Mouse (Mus musculus): ENCODE results near the gene Tbcel. TPM values are rescaled to one million over a fixed set of nuclear protein-coding genes. Genes with fewer than 3 reads are reported as not detected.

Gene Tbcel
- polyA plus RNA-seq, 1 experiment from 2014 or later: 4.7 TPM

- Histone ChIP-seq H3K36me3 (ENCODE audit: insufficient read depth, low read length) (no peaks in the 10 kb centered on the region), H3K4me2 (replicated peaks; ENCODE audit: low read depth, low read length) (no peak overlapping the region), H3K4me1 (ENCODE audit: insufficient read depth, low read length) (peaks cover 41% of the 10 kb centered on the region), H3K27me3 (ENCODE audit: insufficient read depth, low read length) (no peaks in the 10 kb centered on the region), H3K27ac (ENCODE audit: low read length) (no peak overlapping the region), H3K9me3 (ENCODE audit: low read length) (no peaks in the 10 kb centered on the region), H3K9ac (replicated peaks; ENCODE audit: low read length) (no peak overlapping the region), H3K4me3 (ENCODE audit: low read length) (no peak overlapping the region)
- 58% methylated on average over 9 of the region's 9 CpGs for WGBS
- ATAC-seq (ENCODE audit: low FRiP score, low TSS enrichment): no peak
These were observed 48.7 kb downstream of the Tbcel start for GRCm38 (mm10) chr9:42458741-42459515.

- no peak for ATAC-seq (ENCODE audit: low FRiP score, low TSS enrichment)
- Histone ChIP-seq H3K9me3 (ENCODE audit: low read length) (no peaks in the 10 kb centered on the region), H3K4me2 (replicated peaks; ENCODE audit: low read depth, low read length) (no peak overlapping the region), H3K4me3 (ENCODE audit: low read length) (no peak overlapping the region), H3K9ac (replicated peaks; ENCODE audit: low read length) (no peak overlapping the region), H3K27me3 (ENCODE audit: insufficient read depth, low read length) (no peaks in the 10 kb centered on the region), H3K4me1 (ENCODE audit: insufficient read depth, low read length) (peaks cover 33% of the 10 kb centered on the region), H3K27ac (ENCODE audit: low read length) (no peak overlapping the region), H3K36me3 (ENCODE audit: insufficient read depth, low read length) (no peaks in the 10 kb centered on the region)
- 91% methylated on average over 8 of the region's 8 CpGs for WGBS
These were observed 50.1 kb downstream of the Tbcel start for GRCm38 (mm10) chr9:42457501-42457900.

GRCm38 (mm10) chr9:42454364-42454763, 53.2 kb downstream of the Tbcel start:
- Histone ChIP-seq H3K27me3 (ENCODE audit: insufficient read depth, low read length) (no peaks in the 10 kb centered on the region), H3K4me3 (ENCODE audit: low read length) (no peak overlapping the region), H3K4me1 (ENCODE audit: insufficient read depth, low read length) (0 out of 2 replicates have a peak, but pooled peaks cover 6% of the 10 kb centered on the region), H3K9me3 (ENCODE audit: low read length) (no peaks in the 10 kb centered on the region), H3K4me2 (replicated peaks; ENCODE audit: low read depth, low read length) (no peak overlapping the region), H3K36me3 (ENCODE audit: insufficient read depth, low read length) (peaks cover 15% of the 10 kb centered on the region), H3K27ac (ENCODE audit: low read length) (no peak overlapping the region), H3K9ac (replicated peaks; ENCODE audit: low read length) (no peak overlapping the region)
- WGBS: 86% methylated on average over 8 of the region's 8 CpGs
- ATAC-seq (ENCODE audit: low FRiP score, low TSS enrichment): no peak

GRCm38 (mm10) chr9:42449043-42449442, 58.6 kb downstream of the Tbcel start:
- 93% methylated on average over 6 of the region's 6 CpGs for WGBS
- H3K9me3 ChIP-seq (ENCODE audit: low read length): no peaks in the 10 kb centered on the region
- H3K4me2 ChIP-seq (replicated peaks; ENCODE audit: low read depth, low read length): no peak overlapping the region
- no peak for ATAC-seq (ENCODE audit: low FRiP score, low TSS enrichment)
- H3K27ac ChIP-seq (ENCODE audit: low read length): no peak overlapping the region
- peaks cover 47% of the 10 kb centered on the region for H3K36me3 ChIP-seq (ENCODE audit: insufficient read depth, low read length)
- H3K4me1 ChIP-seq (ENCODE audit: insufficient read depth, low read length): no peaks in the 10 kb centered on the region
- no peak overlapping the region for H3K9ac ChIP-seq (replicated peaks; ENCODE audit: low read length)
- no peak overlapping the region for H3K4me3 ChIP-seq (ENCODE audit: low read length)
- H3K27me3 ChIP-seq (ENCODE audit: insufficient read depth, low read length): no peaks in the 10 kb centered on the region

- Histone ChIP-seq H3K36me3 (ENCODE audit: insufficient read depth, low read length) (peaks cover 47% of the 10 kb centered on the region), H3K9me3 (ENCODE audit: low read length) (no peaks in the 10 kb centered on the region), H3K4me3 (ENCODE audit: low read length) (no peak overlapping the region), H3K4me2 (replicated peaks; ENCODE audit: low read depth, low read length) (no peak overlapping the region), H3K9ac (replicated peaks; ENCODE audit: low read length) (no peak overlapping the region), H3K27ac (ENCODE audit: low read length) (no peak overlapping the region), H3K4me1 (ENCODE audit: insufficient read depth, low read length) (no peaks in the 10 kb centered on the region), H3K27me3 (ENCODE audit: insufficient read depth, low read length) (no peaks in the 10 kb centered on the region)
- WGBS: 84% methylated on average over 8 of the region's 8 CpGs
- no peak for ATAC-seq (ENCODE audit: low FRiP score, low TSS enrichment)
These were observed 65.5 kb downstream of the Tbcel start for GRCm38 (mm10) chr9:42442100-42442499.

- WGBS: 97% methylated on average over 2 of the region's 2 CpGs
- H3K9me3 ChIP-seq (ENCODE audit: low read length): no peaks in the 10 kb centered on the region
- no peak overlapping the region for H3K4me3 ChIP-seq (ENCODE audit: low read length)
- H3K9ac ChIP-seq (replicated peaks; ENCODE audit: low read length): no peak overlapping the region
- no peak overlapping the region for H3K4me2 ChIP-seq (replicated peaks; ENCODE audit: low read depth, low read length)
- no peaks in the 10 kb centered on the region for H3K27me3 ChIP-seq (ENCODE audit: insufficient read depth, low read length)
- H3K36me3 ChIP-seq (ENCODE audit: insufficient read depth, low read length): peaks cover 54% of the 10 kb centered on the region
- no peak overlapping the region for H3K27ac ChIP-seq (ENCODE audit: low read length)
- no peaks in the 10 kb centered on the region for H3K4me1 ChIP-seq (ENCODE audit: insufficient read depth, low read length)
- ATAC-seq (ENCODE audit: low FRiP score, low TSS enrichment): no peak
These were observed 66.4 kb downstream of the Tbcel start for GRCm38 (mm10) chr9:42441234-42441633.

- H3K4me2 ChIP-seq (replicated peaks; ENCODE audit: low read depth, low read length): no peak overlapping the region
- no peak overlapping the region for H3K4me3 ChIP-seq (ENCODE audit: low read length)
- H3K4me1 ChIP-seq (ENCODE audit: insufficient read depth, low read length): no peaks in the 10 kb centered on the region
- 67% methylated on average over 4 of the region's 4 CpGs for WGBS
- no peak overlapping the region for H3K27ac ChIP-seq (ENCODE audit: low read length)
- no peak overlapping the region for H3K9ac ChIP-seq (replicated peaks; ENCODE audit: low read length)
- ATAC-seq (ENCODE audit: low FRiP score, low TSS enrichment): no peak
- peaks cover 50% of the 10 kb centered on the region for H3K36me3 ChIP-seq (ENCODE audit: insufficient read depth, low read length)
- no peaks in the 10 kb centered on the region for H3K27me3 ChIP-seq (ENCODE audit: insufficient read depth, low read length)
- no peaks in the 10 kb centered on the region for H3K9me3 ChIP-seq (ENCODE audit: low read length)
These were observed 68.2 kb downstream of the Tbcel start for GRCm38 (mm10) chr9:42439446-42439845.

- H3K4me1 ChIP-seq (ENCODE audit: insufficient read depth, low read length): peaks cover 2% of the 10 kb centered on the region; the same call in 1 of the 2 replicates
- peaks cover 24% of the 10 kb centered on the region for H3K36me3 ChIP-seq (ENCODE audit: insufficient read depth, low read length)
- H3K4me3 ChIP-seq (ENCODE audit: low read length): no peak overlapping the region
- ATAC-seq (ENCODE audit: low FRiP score, low TSS enrichment): no peak
- H3K27ac ChIP-seq (ENCODE audit: low read length): no peak overlapping the region
- WGBS: 90% methylated on average over 2 of the region's 2 CpGs
- no peak overlapping the region for H3K4me2 ChIP-seq (replicated peaks; ENCODE audit: low read depth, low read length)
- no peak overlapping the region for H3K9ac ChIP-seq (replicated peaks; ENCODE audit: low read length)
- H3K27me3 ChIP-seq (ENCODE audit: insufficient read depth, low read length): no peaks in the 10 kb centered on the region
- no peaks in the 10 kb centered on the region for H3K9me3 ChIP-seq (ENCODE audit: low read length)
These were observed 75.5 kb downstream of the Tbcel start for GRCm38 (mm10) chr9:42432155-42432554.

- H3K9me3 ChIP-seq (ENCODE audit: low read length): no peaks in the 10 kb centered on the region
- no peak overlapping the region for H3K27ac ChIP-seq (ENCODE audit: low read length)
- WGBS: 91% methylated on average over 2 of the region's 2 CpGs
- no peak overlapping the region for H3K9ac ChIP-seq (replicated peaks; ENCODE audit: low read length)
- no peaks in the 10 kb centered on the region for H3K27me3 ChIP-seq (ENCODE audit: insufficient read depth, low read length)
- H3K4me3 ChIP-seq (ENCODE audit: low read length): no peak overlapping the region
- no peak for ATAC-seq (ENCODE audit: low FRiP score, low TSS enrichment)
- H3K4me1 ChIP-seq (ENCODE audit: insufficient read depth, low read length): peaks cover 2% of the 10 kb centered on the region; the same call in 1 of the 2 replicates
- H3K4me2 ChIP-seq (replicated peaks; ENCODE audit: low read depth, low read length): no peak overlapping the region
- H3K36me3 ChIP-seq (ENCODE audit: insufficient read depth, low read length): peaks cover 19% of the 10 kb centered on the region
These were observed 76.0 kb downstream of the Tbcel start for GRCm38 (mm10) chr9:42431606-42432005.
